Mouse (Mus musculus): ENCODE results near the gene Cdkal1.

- no peak for TF ChIP-seq CTCF (IDR thresholded peaks at IDR 0.05; ENCODE audit: low read depth)
- TF ChIP-seq EP300 (IDR thresholded peaks at IDR 0.05; ENCODE audit: low read depth): no peak
Observed at GRCm38 (mm10) chr13:29458385-29458784, 397.1 kb downstream of the Cdkal1 start.

Data from liver, embryonic 14.5 days (tissue).